Mouse (Mus musculus): ENCODE data around the gene Ssrp1.

DNA sequence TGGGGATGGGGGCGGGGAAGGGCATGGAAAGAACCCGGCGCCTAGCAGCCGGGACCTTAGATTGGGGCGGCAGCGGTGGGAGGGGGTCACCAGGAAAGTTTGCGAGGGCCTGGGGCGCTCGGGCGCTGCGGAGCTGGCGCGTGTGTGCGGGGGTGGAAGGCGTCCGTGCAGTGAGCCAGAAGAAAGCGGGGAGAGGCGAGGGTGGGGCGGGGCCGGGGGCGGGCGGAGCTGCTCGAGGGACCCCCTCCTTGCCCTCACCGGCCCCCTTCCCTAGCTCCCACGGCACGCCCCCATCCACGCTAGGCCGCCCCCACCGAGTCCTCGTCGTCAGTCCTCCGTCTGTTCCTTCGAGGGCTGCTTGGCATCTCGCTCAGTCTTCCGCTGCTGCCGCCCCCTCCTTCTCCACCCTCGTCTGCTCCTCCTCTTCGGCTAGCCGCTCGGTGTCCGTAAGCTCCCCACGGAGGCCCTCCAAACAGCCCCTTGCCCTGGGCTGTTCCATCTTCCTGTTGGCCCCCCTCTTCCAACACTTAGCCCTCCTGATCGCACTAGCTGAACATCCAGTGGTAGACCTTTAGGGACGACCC lies 11.2 kb downstream of the Ssrp1 start:
- TF ChIP-seq CTCF (IDR thresholded peaks at IDR 0.05; ENCODE audit: low read depth, low read length) (no peak), POLR2A (IDR thresholded peaks at IDR 0.05; ENCODE audit: extremely low read depth, insufficient read depth, low read length) (no peak)
